Mouse (Mus musculus): ENCODE measurements around the gene Mdm2.

DNA sequence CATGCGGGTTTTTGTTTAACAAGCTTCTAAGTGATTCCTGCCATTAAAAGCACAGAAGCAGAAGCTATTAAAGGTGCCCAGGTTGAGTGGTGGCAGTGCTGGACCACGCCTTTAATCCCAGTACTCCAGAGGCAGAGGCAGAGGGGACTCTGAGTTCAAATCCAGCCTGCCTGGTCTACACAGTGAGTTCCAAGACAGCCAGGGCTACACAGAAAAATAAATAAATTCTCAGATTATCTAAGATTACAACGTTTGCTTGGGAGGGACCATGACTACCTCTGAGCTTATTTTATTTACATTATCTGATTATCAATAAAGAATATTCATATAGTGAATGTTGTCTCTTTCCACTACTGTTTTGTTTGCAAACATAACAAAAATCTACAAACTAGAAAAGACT is 23.5 kb downstream of the Mdm2 start:
- TF ChIP-seq FLI1 (IDR thresholded peaks at IDR 0.05; ENCODE audit: low read length) (no peak), GATA1 (IDR thresholded peaks at IDR 0.05; ENCODE audit: borderline replicate concordance, low read length) (no peak)
